Mouse (Mus musculus) bone marrow, adult 2 months (tissue): Measurements from ENCODE around the gene Bad.

Experiments used
- CTCF ChIP-seq: fragments of 200-500 bp; IDR thresholded peaks from 2 replicates; pipeline ENCODE4 v1.5.1; 2011; ENCODE audit warnings: low read length, control low read depth; ENCODE audit not compliant: control insufficient read depth, insufficient read depth
- POLR2A ChIP-seq: fragments of 200-500 bp; IDR thresholded peaks from 2 replicates; pipeline ENCODE4 v1.6.1; 2011; ENCODE audit warnings: low read depth, mild to moderate bottlenecking, control low read depth, low read length, borderline replicate concordance; ENCODE audit not compliant: control insufficient read depth

DNA sequence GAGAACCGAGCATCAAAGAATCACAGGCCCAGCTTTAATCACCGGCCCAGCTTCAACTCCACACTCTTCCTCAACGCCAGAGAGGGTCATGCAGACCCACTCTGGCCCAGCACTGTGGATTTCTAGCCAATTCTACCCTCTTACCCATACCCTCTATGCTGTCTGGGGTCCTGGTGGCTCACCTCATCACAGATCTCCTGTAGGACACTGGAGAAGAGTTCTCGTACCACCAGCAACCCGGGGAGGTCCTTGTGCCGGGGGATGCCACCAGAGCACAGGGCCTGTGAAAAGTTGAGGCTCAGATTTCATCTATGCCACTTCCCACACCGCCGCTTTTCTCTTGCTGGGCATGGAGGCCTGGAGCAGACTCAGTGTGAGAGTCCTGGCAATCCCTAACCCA, 52.8 kb downstream of the Bad start:
- TF ChIP-seq POLR2A (no peak), CTCF (no peak)
